Mouse (Mus musculus) CH12.LX (cell line): ENCODE measurements around the gene Nsun6. TPM values are rescaled to one million over a fixed set of nuclear protein-coding genes. Genes with fewer than 3 reads are reported as not detected.

ENCODE experiments used
- DNase-seq: peaks from one replicate; pipeline ENCODE4 v3.0.0-alpha.2; 2013; ENCODE audit errors: extremely low read depth
- H3K27ac ChIP-seq: 2 replicates; pipeline ENCODE4 v1.5.1; 2012; ENCODE audit warnings: low read depth, mild to moderate bottlenecking, control low read depth, moderate library complexity; ENCODE audit not compliant: insufficient read depth
- H3K27me3 ChIP-seq: replicated peaks from 2 replicates; pipeline ENCODE3; 2012; ENCODE audit warnings: inconsistent platforms
- H3K36me3 ChIP-seq, 2 experiments: replicated peaks in 1 of 2; 2 replicates each; pipeline versions ENCODE3 to v1.6.1; 2012; ENCODE audit warnings: inconsistent platforms in 1 of 2, low read length in 1 of 2, mild to moderate bottlenecking in 1 of 2, mixed read lengths in 1 of 2, moderate library complexity in 1 of 2; ENCODE audit not compliant: control insufficient read depth in 1 of 2, insufficient read depth in 1 of 2
- H3K4me1 ChIP-seq, 2 experiments: 2 replicates each; pipeline ENCODE4 v1.6.1; 2012; ENCODE audit warnings: inconsistent platforms in 1 of 2, moderate library complexity in 1 of 2; ENCODE audit not compliant: insufficient read depth in 2 of 2, control insufficient read depth in 1 of 2
- H3K4me2 ChIP-seq: 2 replicates; pipeline ENCODE4 v1.6.1; 2012; ENCODE audit warnings: low read depth, mild to moderate bottlenecking, control low read depth; ENCODE audit not compliant: poor library complexity, insufficient read depth, severe bottlenecking
- H3K4me3 ChIP-seq, 3 experiments: fragments of 150-350 bp in 1 of 3; sonication (generic) in 1 of 3; replicated peaks in 1 of 3; 2 replicates each; pipeline versions ENCODE3 to v1.5.1; 2011 to 2012; ENCODE audit warnings: low read depth in 2 of 3, low read length in 2 of 3, mild to moderate bottlenecking in 2 of 3, moderate library complexity in 2 of 3, control low read depth in 1 of 3, improper control_type of control experiment in 1 of 3, inconsistent platforms in 1 of 3, mixed read lengths in 1 of 3; ENCODE audit not compliant: poor library complexity in 1 of 3
- H3K79me2 ChIP-seq: replicated peaks from 2 replicates; pipeline ENCODE4 v1.6.1; 2012; ENCODE audit warnings: mild to moderate bottlenecking, moderate library complexity; ENCODE audit not compliant: control insufficient read depth, poor library complexity, insufficient read depth, severe bottlenecking; ENCODE audit errors: extremely low read depth
- H3K9ac ChIP-seq: 2 replicates; pipeline ENCODE4 v1.6.1; 2012; ENCODE audit warnings: low read depth, mild to moderate bottlenecking, control low read depth, moderate library complexity; ENCODE audit not compliant: insufficient read depth
- H3K9me3 ChIP-seq: replicated peaks from 2 replicates; pipeline ENCODE3; 2012; ENCODE audit warnings: low read length, inconsistent platforms, mixed read lengths
- CHD1 ChIP-seq: IDR thresholded peaks from 2 replicates; pipeline ENCODE4 v1.6.1; 2012; ENCODE audit warnings: low read depth, low read length, improper control_type of control experiment, inconsistent platforms
- CHD2 ChIP-seq: IDR thresholded peaks from 2 replicates; pipeline ENCODE4 v1.6.1; 2011; ENCODE audit warnings: low read length, improper control_type of control experiment
- CTCF ChIP-seq, 2 experiments: IDR thresholded peaks in 1 of 2; conservative IDR thresholded peaks in 1 of 2; 2 replicates each; pipeline ENCODE4 v1.5.1; 2011 to 2012; ENCODE audit warnings: low read depth in 2 of 2, low read length in 2 of 2, improper control_type of control experiment in 1 of 2, inconsistent platforms in 1 of 2, mild to moderate bottlenecking in 1 of 2, moderate library complexity in 1 of 2
- ETS1 ChIP-seq: conservative IDR thresholded peaks from 2 replicates; pipeline ENCODE4 v1.6.1; 2012; ENCODE audit warnings: low read depth, mild to moderate bottlenecking, inconsistent platforms, low read length, improper control_type of control experiment, moderate library complexity
- GABPA ChIP-seq: IDR thresholded peaks from 2 replicates; pipeline ENCODE4 v1.6.1; 2012; ENCODE audit warnings: low read depth, low read length, improper control_type of control experiment, inconsistent platforms; ENCODE audit not compliant: insufficient replicate concordance
- HCFC1 ChIP-seq: IDR thresholded peaks from 2 replicates; pipeline ENCODE4 v1.6.1; 2012; ENCODE audit warnings: low read depth, mild to moderate bottlenecking, inconsistent platforms, low read length, improper control_type of control experiment
- IRF4 ChIP-seq: IDR thresholded peaks from 2 replicates; pipeline ENCODE4 v1.6.1; 2014; ENCODE audit warnings: low read depth, mild to moderate bottlenecking, inconsistent platforms, low read length, improper control_type of control experiment
- JUN ChIP-seq: IDR thresholded peaks from 2 replicates; pipeline ENCODE4 v1.6.1; 2011; ENCODE audit warnings: low read depth, mild to moderate bottlenecking, low read length, improper control_type of control experiment, moderate library complexity; ENCODE audit not compliant: insufficient read depth
- JUND ChIP-seq: conservative IDR thresholded peaks from 2 replicates; pipeline ENCODE4 v1.6.1; 2011; ENCODE audit warnings: low read depth, low read length, improper control_type of control experiment
- KAT2A ChIP-seq: IDR thresholded peaks from 2 replicates; pipeline ENCODE4 v1.6.1; 2012; ENCODE audit warnings: low read length, improper control_type of control experiment, inconsistent platforms; ENCODE audit not compliant: insufficient replicate concordance
- MAFK ChIP-seq: IDR thresholded peaks from 2 replicates; pipeline ENCODE4 v1.6.1; 2011; ENCODE audit warnings: low read length, improper control_type of control experiment; ENCODE audit not compliant: insufficient replicate concordance
- MAZ ChIP-seq: IDR thresholded peaks from 2 replicates; pipeline ENCODE4 v1.6.1; 2012; ENCODE audit warnings: low read depth, mild to moderate bottlenecking, inconsistent platforms, low read length, improper control_type of control experiment, moderate library complexity
- MEF2A ChIP-seq: IDR thresholded peaks from 2 replicates; pipeline ENCODE4 v1.6.1; 2014; ENCODE audit warnings: low read depth, mild to moderate bottlenecking, inconsistent platforms, low read length, improper control_type of control experiment, borderline replicate concordance
- MXI1 ChIP-seq: IDR thresholded peaks from 2 replicates; pipeline ENCODE4 v1.6.1; 2011; ENCODE audit warnings: mild to moderate bottlenecking, low read depth, low read length, improper control_type of control experiment
- MYC ChIP-seq: IDR thresholded peaks from 2 replicates; pipeline ENCODE4 v1.6.1; 2011; ENCODE audit warnings: low read depth, mild to moderate bottlenecking, improper control_type of control experiment, low read length
- NELFE ChIP-seq: IDR thresholded peaks from 2 replicates; pipeline ENCODE4 v1.6.1; 2011; ENCODE audit warnings: low read depth, low read length, improper control_type of control experiment
- NRF1 ChIP-seq: IDR thresholded peaks from 2 replicates; pipeline ENCODE4 v1.6.1; 2014; ENCODE audit warnings: low read depth, mild to moderate bottlenecking, inconsistent platforms, low read length, improper control_type of control experiment, moderate library complexity
- PAX5 ChIP-seq: IDR thresholded peaks from 2 replicates; pipeline ENCODE4 v1.6.1; 2012; ENCODE audit warnings: low read length, inconsistent platforms, mixed read lengths
- POLR2A ChIP-seq: IDR thresholded peaks from 2 replicates; pipeline ENCODE4 v1.6.1; 2011; ENCODE audit warnings: low read depth, mild to moderate bottlenecking, improper control_type of control experiment, low read length
- POLR2AphosphoS2 ChIP-seq: IDR thresholded peaks from 2 replicates; pipeline ENCODE4 v1.6.1; 2011; ENCODE audit warnings: low read depth, low read length, improper control_type of control experiment
- RAD21 ChIP-seq: IDR thresholded peaks from 2 replicates; pipeline ENCODE4 v1.6.1; 2011; ENCODE audit warnings: low read depth, mild to moderate bottlenecking, low read length, improper control_type of control experiment, moderate library complexity
- RCOR1 ChIP-seq: conservative IDR thresholded peaks from 2 replicates; pipeline ENCODE4 v1.6.1; 2012; ENCODE audit warnings: low read depth, mild to moderate bottlenecking, inconsistent platforms, low read length, improper control_type of control experiment
- SMC3 ChIP-seq: IDR thresholded peaks from 2 replicates; pipeline ENCODE4 v1.6.1; 2011; ENCODE audit warnings: low read depth, low read length, improper control_type of control experiment
- TCF12 ChIP-seq: IDR thresholded peaks from 2 replicates; pipeline ENCODE4 v1.6.1; 2014; ENCODE audit warnings: low read depth, mild to moderate bottlenecking, inconsistent platforms, low read length, improper control_type of control experiment
- USF1 ChIP-seq: IDR thresholded peaks from 2 replicates; pipeline ENCODE4 v1.6.1; 2014; ENCODE audit warnings: low read depth, mild to moderate bottlenecking, inconsistent platforms, low read length, improper control_type of control experiment
- USF2 ChIP-seq: conservative IDR thresholded peaks from 2 replicates; pipeline ENCODE4 v1.6.1; 2011; ENCODE audit warnings: low read depth, low read length, improper control_type of control experiment
- ZMIZ1 ChIP-seq: IDR thresholded peaks from 2 replicates; pipeline ENCODE4 v1.6.1; 2012; ENCODE audit warnings: low read depth, mild to moderate bottlenecking, inconsistent platforms, low read length, improper control_type of control experiment
- dilution Hi-C: fragments of 300-500 bp; cut with MboI; formaldehyde crosslinking; loops from 2 replicates; pipeline ENCODE4 v1.14.3; 2020; ENCODE audit warnings: low sequenced_read_pairs; ENCODE audit not compliant: extremely low pct_unique_long_range_greater_than_20kb, extremely low pct_ligation_motif_present
- in situ Hi-C: fragments of 300-500 bp; cut with MboI; formaldehyde crosslinking; loops from 3 replicates; pipeline ENCODE4 v1.14.3; 2019; ENCODE audit warnings: low sequenced_read_pairs, low pct_ligation_motif_present, low pct_unique_long_range_greater_than_20kb, mixed read lengths
- polyA plus RNA-seq: library from polyadenylated mRNA; unstranded; fragments of >175 nt; gene quantifications from 2 replicates; pipeline ENCODE4 v1.2.1, GENCODE M21; 2012; ENCODE audit warnings: low read depth; ENCODE audit not compliant: insufficient read length
- total RNA-seq, 2 experiments: library from RNA; depleted of rRNA; stranded (reverse); fragments of 300-350 nt in 1 of 2; fragments of >200 nt in 1 of 2; gene quantifications; 2 replicates each; pipeline ENCODE4 v1.2.3; 2012 to 2014

Nsun6 gene
- total and polyA plus RNA-seq, 3 experiments: 5.0 to 8.1 (median 6.1) TPM

DNA sequence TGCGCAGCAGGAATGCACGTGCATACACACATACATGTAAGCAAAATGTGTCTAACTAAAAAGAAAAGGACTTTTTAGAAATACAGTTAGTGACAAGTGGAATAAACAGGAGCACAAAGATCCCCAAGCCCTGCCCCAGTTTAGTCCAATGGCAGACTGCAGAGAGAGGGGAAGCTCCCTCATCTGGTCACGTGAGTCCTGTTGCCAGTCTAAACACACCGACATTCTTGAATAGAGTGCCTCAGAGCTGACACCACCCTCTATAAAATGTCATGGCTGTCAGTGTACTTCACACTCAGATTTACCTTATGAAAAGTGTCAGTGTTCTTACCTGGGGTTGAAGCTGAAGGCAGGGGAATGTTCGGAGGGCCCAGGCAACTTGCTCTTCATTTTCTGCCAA is 57.0 kb downstream of the Nsun6 start:
- dilution Hi-C loops (no loop called here), in situ Hi-C loops (no loop called here)
- H3K79me2 ChIP-seq: no peaks in the 10 kb centered on the region
- no peaks in the 10 kb centered on the region for H3K4me1 ChIP-seq
- H3K27ac ChIP-seq: no peak overlapping the region
- no peak overlapping the region for H3K9ac ChIP-seq
- peaks cover 0 to 32% of the 10 kb centered on the region in 2 experiments for H3K36me3 ChIP-seq
- TF ChIP-seq NELFE: no peak
- no peak for TF ChIP-seq MEF2A
- no peak for TF ChIP-seq RCOR1
- TF ChIP-seq RAD21: no peak
- TF ChIP-seq TCF12: no peak
- TF ChIP-seq PAX5: no peak
- TF ChIP-seq CHD2: no peak
- TF ChIP-seq USF2: no peak
- TF ChIP-seq POLR2AphosphoS2: no peak
- TF ChIP-seq MAZ: no peak
- no peak for TF ChIP-seq ETS1
- TF ChIP-seq SMC3: no peak
- no peak for TF ChIP-seq MXI1
- no peak for TF ChIP-seq CHD1
- no peak for TF ChIP-seq ZMIZ1
- TF ChIP-seq NRF1: no peak
- no peak for TF ChIP-seq JUN
- no peak for TF ChIP-seq JUND
- TF ChIP-seq KAT2A: no peak
- no peak for TF ChIP-seq HCFC1
- TF ChIP-seq, all 38 proteins: peak for 0
- no peak overlapping the region for H3K4me2 ChIP-seq
- H3K27me3 ChIP-seq: no peaks in the 10 kb centered on the region
- no peak overlapping the region for H3K4me3 ChIP-seq
- H3K9me3 ChIP-seq: no peaks in the 10 kb centered on the region
- DNase-seq: no peak

GRCm38 (mm10) chr2:14996036-14996435 is 58.8 kb downstream of the Nsun6 start:
- Histone ChIP-seq H3K9me3 (no peaks in the 10 kb centered on the region), H3K9ac (no peak overlapping the region), H3K27ac (no peak overlapping the region)
- TF ChIP-seq MEF2A (no peak), MAFK (no peak), MYC (no peak), JUND (no peak), GABPA (no peak), IRF4 (no peak), MAZ (no peak), CTCF (conservative IDR thresholded peaks at IDR 0.05 in 1 of 2, IDR thresholded peaks at IDR 0.05 in 1 of 2; ENCODE audit: low read depth in 2 of 2, low read length in 2 of 2) (no peak), USF1 (no peak), POLR2A (no peak), NELFE (no peak), ETS1 (no peak), CHD2 (no peak)
- TF ChIP-seq, all 38 proteins: peak for 0
- Histone ChIP-seq H3K4me2 (no peak overlapping the region), H3K79me2 (no peaks in the 10 kb centered on the region), H3K4me1 (no peaks in the 10 kb centered on the region), H3K36me3 (peaks cover 3 to 37% of the 10 kb centered on the region in 2 experiments), H3K4me3 (no peak overlapping the region), H3K27me3 (no peaks in the 10 kb centered on the region)
- dilution Hi-C loops: no loop called here
- DNase-seq: no peak
- in situ Hi-C loops: no loop called here
